Mouse (Mus musculus): ENCODE data around the gene G430095P16Rik. TPM values are rescaled to one million over a fixed set of nuclear protein-coding genes. Genes with fewer than 3 reads are reported as not detected.

The G430095P16Rik gene
- polyA plus RNA-seq, 1 experiment from 2014 or later: 0.76 TPM

GRCm38 (mm10) chr8:84742171-84743053, 19.6 kb downstream of the G430095P16Rik start:
- H3K4me2 ChIP-seq (ENCODE audit: low read depth, low read length): no peak overlapping the region
- peak; percentile 54 for ATAC-seq (ENCODE audit: low read depth)
- no peaks in the 10 kb centered on the region for H3K9me3 ChIP-seq (ENCODE audit: control insufficient read depth, low read length)
- 4% methylated on average over 32 of the region's 32 CpGs for WGBS
- peak overlapping the region; percentile 26; the same call in 1 of the 2 replicates for H3K9ac ChIP-seq (replicated peaks; ENCODE audit: low read depth, low read length)
- peaks cover 43% of the 10 kb centered on the region for H3K4me1 ChIP-seq (ENCODE audit: control insufficient read depth, insufficient read depth, low read length)
- no peak overlapping the region for H3K4me3 ChIP-seq (ENCODE audit: low read depth, low read length)
- H3K36me3 ChIP-seq (ENCODE audit: control insufficient read depth, insufficient read depth, low read length): no peaks in the 10 kb centered on the region
- peaks cover 24% of the 10 kb centered on the region for H3K27me3 ChIP-seq (ENCODE audit: control insufficient read depth, insufficient read depth, low read length)
- peak overlapping the region; percentile 66 for H3K27ac ChIP-seq (ENCODE audit: low read depth, low read length)

- Histone ChIP-seq H3K4me2 (ENCODE audit: low read depth, low read length) (no peak overlapping the region), H3K27me3 (ENCODE audit: control insufficient read depth, insufficient read depth, low read length) (peaks cover 25% of the 10 kb centered on the region), H3K27ac (ENCODE audit: low read depth, low read length) (peak overlapping the region; percentile 66), H3K9ac (replicated peaks; ENCODE audit: low read depth, low read length) (no peak overlapping the region), H3K9me3 (ENCODE audit: control insufficient read depth, low read length) (no peaks in the 10 kb centered on the region), H3K4me3 (ENCODE audit: low read depth, low read length) (no peak overlapping the region), H3K36me3 (ENCODE audit: control insufficient read depth, insufficient read depth, low read length) (no peaks in the 10 kb centered on the region), H3K4me1 (ENCODE audit: control insufficient read depth, insufficient read depth, low read length) (peaks cover 39% of the 10 kb centered on the region)
- ATAC-seq (ENCODE audit: low read depth): 0 out of 2 replicates have a peak, but pooled peaks have one; percentile 9
- 5% methylated on average over 10 of the region's 10 CpGs for WGBS
Measured at GRCm38 (mm10) chr8:84743054-84743415, 20.2 kb downstream of the G430095P16Rik start.

- Histone ChIP-seq H3K4me1 (ENCODE audit: control insufficient read depth, insufficient read depth, low read length) (peaks cover 33% of the 10 kb centered on the region), H3K4me2 (ENCODE audit: low read depth, low read length) (peak overlapping the region; percentile 14; the same call in 1 of the 2 replicates), H3K9ac (replicated peaks; ENCODE audit: low read depth, low read length) (0 out of 2 replicates have a peak overlapping the region, but pooled peaks have one; percentile 11), H3K27me3 (ENCODE audit: control insufficient read depth, insufficient read depth, low read length) (peaks cover 23% of the 10 kb centered on the region), H3K36me3 (ENCODE audit: control insufficient read depth, insufficient read depth, low read length) (no peaks in the 10 kb centered on the region), H3K27ac (ENCODE audit: low read depth, low read length) (peak overlapping the region; percentile 66), H3K9me3 (ENCODE audit: control insufficient read depth, low read length) (no peaks in the 10 kb centered on the region), H3K4me3 (ENCODE audit: low read depth, low read length) (no peak overlapping the region)
- 9% methylated on average over 14 of the region's 17 CpGs for WGBS
- ATAC-seq (ENCODE audit: low read depth): peak; percentile 75
Measured at GRCm38 (mm10) chr8:84743517-84744420, 21.0 kb downstream of the G430095P16Rik start.

- peaks cover 22% of the 10 kb centered on the region for H3K27me3 ChIP-seq (ENCODE audit: control insufficient read depth, insufficient read depth, low read length)
Measured at GRCm38 (mm10) chr8:84745032-84745925, 22.5 kb downstream of the G430095P16Rik start.

GRCm38 (mm10) chr8:84749519-84749918, 26.7 kb downstream of the G430095P16Rik start:
- H3K27ac ChIP-seq (ENCODE audit: low read depth, low read length): peak overlapping the region; percentile 52; the same call in 1 of the 2 replicates
- 64% methylated on average over 16 of the region's 16 CpGs for WGBS
- ATAC-seq (ENCODE audit: low read depth): no peak
- H3K4me2 ChIP-seq (ENCODE audit: low read depth, low read length): no peak overlapping the region
- H3K27me3 ChIP-seq (ENCODE audit: control insufficient read depth, insufficient read depth, low read length): peaks cover 16% of the 10 kb centered on the region
- peaks cover 15% of the 10 kb centered on the region for H3K4me1 ChIP-seq (ENCODE audit: control insufficient read depth, insufficient read depth, low read length)
- H3K4me3 ChIP-seq (ENCODE audit: low read depth, low read length): no peak overlapping the region
- H3K36me3 ChIP-seq (ENCODE audit: control insufficient read depth, insufficient read depth, low read length): no peaks in the 10 kb centered on the region
- H3K9ac ChIP-seq (replicated peaks; ENCODE audit: low read depth, low read length): no peak overlapping the region
- H3K9me3 ChIP-seq (ENCODE audit: control insufficient read depth, low read length): no peaks in the 10 kb centered on the region

More at GRCm38 (mm10) chr8:84745032-84745925, 22.5 kb downstream of the G430095P16Rik start:
- no peak overlapping the region for H3K4me3 ChIP-seq (ENCODE audit: low read depth, low read length)
- H3K4me2 ChIP-seq (ENCODE audit: low read depth, low read length): no peak overlapping the region
- no peak overlapping the region for H3K9ac ChIP-seq (replicated peaks; ENCODE audit: low read depth, low read length)
- H3K4me1 ChIP-seq (ENCODE audit: control insufficient read depth, insufficient read depth, low read length): peaks cover 29% of the 10 kb centered on the region
- 6% methylated on average over 17 of the region's 17 CpGs for WGBS
- H3K9me3 ChIP-seq (ENCODE audit: control insufficient read depth, low read length): no peaks in the 10 kb centered on the region
- H3K36me3 ChIP-seq (ENCODE audit: control insufficient read depth, insufficient read depth, low read length): no peaks in the 10 kb centered on the region
- ATAC-seq (ENCODE audit: low read depth): no peak
- H3K27ac ChIP-seq (ENCODE audit: low read depth, low read length): peak overlapping the region; percentile 41; the same call in 1 of the 2 replicates

- H3K4me1 ChIP-seq (ENCODE audit: control insufficient read depth, insufficient read depth, low read length): 0 out of 2 replicates have a peak, but pooled peaks cover 8% of the 10 kb centered on the region
- peaks cover 15% of the 10 kb centered on the region; the same call in 1 of the 2 replicates for H3K27me3 ChIP-seq (ENCODE audit: control insufficient read depth, insufficient read depth, low read length)
- H3K4me2 ChIP-seq (ENCODE audit: low read depth, low read length): no peak overlapping the region
- no peak overlapping the region for H3K4me3 ChIP-seq (ENCODE audit: low read depth, low read length)
- no peaks in the 10 kb centered on the region for H3K9me3 ChIP-seq (ENCODE audit: control insufficient read depth, low read length)
- no peak for ATAC-seq (ENCODE audit: low read depth)
- WGBS: 82% methylated on average over 6 of the region's 6 CpGs
- H3K27ac ChIP-seq (ENCODE audit: low read depth, low read length): no peak overlapping the region
- H3K36me3 ChIP-seq (ENCODE audit: control insufficient read depth, insufficient read depth, low read length): no peaks in the 10 kb centered on the region
- H3K9ac ChIP-seq (replicated peaks; ENCODE audit: low read depth, low read length): no peak overlapping the region
Measured at GRCm38 (mm10) chr8:84752734-84753582, 30.2 kb downstream of the G430095P16Rik start.

GRCm38 (mm10) chr8:84757501-84757900, 34.7 kb downstream of the G430095P16Rik start:
- Histone ChIP-seq H3K4me3 (ENCODE audit: low read depth, low read length) (no peak overlapping the region), H3K4me1 (ENCODE audit: control insufficient read depth, insufficient read depth, low read length) (no peaks in the 10 kb centered on the region), H3K9ac (replicated peaks; ENCODE audit: low read depth, low read length) (no peak overlapping the region), H3K27ac (ENCODE audit: low read depth, low read length) (no peak overlapping the region), H3K9me3 (ENCODE audit: control insufficient read depth, low read length) (no peaks in the 10 kb centered on the region), H3K36me3 (ENCODE audit: control insufficient read depth, insufficient read depth, low read length) (no peaks in the 10 kb centered on the region; the same call in 1 of the 2 replicates), H3K4me2 (ENCODE audit: low read depth, low read length) (no peak overlapping the region), H3K27me3 (ENCODE audit: control insufficient read depth, insufficient read depth, low read length) (peaks cover 6% of the 10 kb centered on the region; the same call in 1 of the 2 replicates)
- ATAC-seq (ENCODE audit: low read depth): no peak
- WGBS: 35% methylated on average over 5 of the region's 5 CpGs
